Mouse (Mus musculus): ENCODE data around the gene Cdyl. TPM values are rescaled to one million over a fixed set of nuclear protein-coding genes. Genes with fewer than 3 reads are reported as not detected.

Gene Cdyl
- polyA plus RNA-seq, 1 experiment = 10.9 TPM

DNA sequence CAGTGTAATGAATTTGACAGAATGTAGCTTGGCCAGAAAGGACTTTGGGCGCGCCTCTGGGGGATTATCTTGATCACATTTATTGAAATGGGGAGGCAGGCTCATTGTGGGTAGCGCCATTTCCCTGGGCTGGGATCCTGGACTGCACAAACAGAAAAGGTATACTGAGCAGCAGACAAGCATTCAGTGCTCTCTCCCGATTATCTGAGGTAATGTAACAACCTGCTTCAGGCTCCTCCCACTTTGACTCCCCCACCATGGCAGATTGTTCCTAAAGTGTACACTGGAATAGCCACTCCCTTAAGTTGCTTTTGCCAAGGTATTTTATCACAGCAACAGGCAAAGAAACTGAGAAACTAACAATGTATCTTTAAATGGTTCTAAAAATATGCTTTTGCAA lies 58.0 kb downstream of the Cdyl start:
- Histone ChIP-seq H3K27me3 (ENCODE audit: control insufficient read depth, insufficient read depth, insufficient read length) (no peaks in the 10 kb centered on the region), H3K4me2 (ENCODE audit: low read depth) (no peak overlapping the region), H3K4me3 (no peak overlapping the region), H3K79me2 (ENCODE audit: control insufficient read depth, insufficient read depth) (no peaks in the 10 kb centered on the region), H3K36me3 (ENCODE audit: control insufficient read depth, insufficient read depth) (no peaks in the 10 kb centered on the region), H3ac (ENCODE audit: control insufficient read depth, insufficient read length) (no peak overlapping the region)
- TF ChIP-seq TCF3 (IDR thresholded peaks at IDR 0.05; ENCODE audit: insufficient read length, low read depth) (no peak), POLR2A (IDR thresholded peaks at IDR 0.05; ENCODE audit: insufficient read length, low read depth) (no peak), SRF (IDR thresholded peaks at IDR 0.05; ENCODE audit: control insufficient read depth, insufficient read length, low read depth) (no peak), MYOD1 (IDR thresholded peaks at IDR 0.05; ENCODE audit: control insufficient read depth in 1 of 3, insufficient read length in 2 of 3, low read depth in 2 of 3) (no peak), TCF12 (IDR thresholded peaks at IDR 0.05; ENCODE audit: insufficient read depth, poor library complexity, severe bottlenecking) (no peak), POLR2AphosphoS2 (IDR thresholded peaks at IDR 0.05; ENCODE audit: insufficient read length, low read depth) (no peak), USF1 (IDR thresholded peaks at IDR 0.05; ENCODE audit: low read depth) (no peak), CEBPB (IDR thresholded peaks at IDR 0.05; ENCODE audit: insufficient read depth, poor library complexity, severe bottlenecking) (no peak), REST (IDR thresholded peaks at IDR 0.05; ENCODE audit: insufficient read depth, insufficient read length) (no peak), E2F4 (IDR thresholded peaks at IDR 0.05; ENCODE audit: insufficient read depth) (no peak), MAX (IDR thresholded peaks at IDR 0.05; ENCODE audit: low read depth) (no peak), MYOG (IDR thresholded peaks at IDR 0.05; ENCODE audit: control insufficient read depth in 1 of 3, insufficient read depth in 1 of 3, insufficient read length in 2 of 3, low read depth in 2 of 3) (no peak)

DNA sequence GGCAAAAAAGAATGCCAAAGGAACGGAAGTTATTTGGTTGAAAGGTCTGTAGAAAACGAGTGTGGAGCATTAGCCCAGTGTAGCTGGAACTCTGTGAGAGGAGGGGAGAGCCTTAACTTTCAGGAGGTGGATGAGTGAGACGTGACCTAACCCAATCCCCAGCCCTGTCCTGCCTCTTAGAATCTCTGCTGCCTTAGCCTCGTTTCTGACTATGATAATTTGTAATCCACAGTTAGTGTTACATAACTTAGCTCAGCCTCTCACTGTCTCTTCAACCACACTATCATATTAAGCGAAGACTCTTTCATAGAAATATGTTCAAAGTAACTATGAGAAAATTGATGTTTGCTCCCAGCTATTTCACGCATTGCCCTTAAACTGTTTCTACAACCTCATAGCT lies 59.9 kb downstream of the Cdyl start:
- Histone ChIP-seq H3K27me3 (ENCODE audit: control insufficient read depth, insufficient read depth, insufficient read length) (no peaks in the 10 kb centered on the region), H3K4me3 (no peak overlapping the region), H3K36me3 (ENCODE audit: control insufficient read depth, insufficient read depth) (no peaks in the 10 kb centered on the region), H3ac (ENCODE audit: control insufficient read depth, insufficient read length) (no peak overlapping the region), H3K4me2 (ENCODE audit: low read depth) (no peak overlapping the region), H3K79me2 (ENCODE audit: control insufficient read depth, insufficient read depth) (no peaks in the 10 kb centered on the region)
- TF ChIP-seq MYOG (IDR thresholded peaks at IDR 0.05; ENCODE audit: control insufficient read depth in 1 of 3, insufficient read depth in 1 of 3, insufficient read length in 2 of 3, low read depth in 2 of 3) = no peak
- TF ChIP-seq POLR2AphosphoS2 (IDR thresholded peaks at IDR 0.05; ENCODE audit: insufficient read length, low read depth) = no peak
- TF ChIP-seq TCF12 (IDR thresholded peaks at IDR 0.05; ENCODE audit: insufficient read depth, poor library complexity, severe bottlenecking) = no peak
- TF ChIP-seq MAX (IDR thresholded peaks at IDR 0.05; ENCODE audit: low read depth) = no peak
- TF ChIP-seq TCF3 (IDR thresholded peaks at IDR 0.05; ENCODE audit: insufficient read length, low read depth) = no peak

DNA sequence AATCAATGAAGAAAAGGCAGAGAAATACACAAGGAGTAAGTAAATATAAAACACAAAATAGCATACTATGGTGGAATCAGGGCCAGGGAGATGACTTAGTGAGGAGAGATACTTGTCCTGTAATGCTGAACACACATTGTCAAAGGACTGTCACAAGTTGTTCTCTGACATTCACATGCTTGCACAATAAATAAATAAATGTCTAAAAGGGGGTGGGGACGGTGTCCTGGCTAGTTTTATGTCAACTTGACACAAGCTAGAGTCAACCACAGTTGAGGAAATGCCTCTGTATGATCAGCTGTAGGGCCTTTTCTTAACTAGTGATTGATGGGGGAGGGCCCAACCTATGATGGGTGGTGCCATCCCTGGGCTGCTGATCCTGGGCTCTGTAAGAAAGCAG lies 63.4 kb downstream of the Cdyl start:
- TF ChIP-seq TCF3 (IDR thresholded peaks at IDR 0.05; ENCODE audit: insufficient read length, low read depth) (no peak), REST (IDR thresholded peaks at IDR 0.05; ENCODE audit: insufficient read depth, insufficient read length) (no peak), MAX (IDR thresholded peaks at IDR 0.05; ENCODE audit: low read depth) (no peak), MYOD1 (IDR thresholded peaks at IDR 0.05; ENCODE audit: control insufficient read depth in 1 of 3, insufficient read length in 2 of 3, low read depth in 2 of 3) (no peak), POLR2AphosphoS2 (IDR thresholded peaks at IDR 0.05; ENCODE audit: insufficient read length, low read depth) (no peak), E2F4 (IDR thresholded peaks at IDR 0.05; ENCODE audit: insufficient read depth) (no peak), SRF (IDR thresholded peaks at IDR 0.05; ENCODE audit: control insufficient read depth, insufficient read length, low read depth) (no peak), CEBPB (IDR thresholded peaks at IDR 0.05; ENCODE audit: insufficient read depth, poor library complexity, severe bottlenecking) (no peak), POLR2A (IDR thresholded peaks at IDR 0.05; ENCODE audit: insufficient read length, low read depth) (no peak), TCF12 (IDR thresholded peaks at IDR 0.05; ENCODE audit: insufficient read depth, poor library complexity, severe bottlenecking) (no peak), MYOG (IDR thresholded peaks at IDR 0.05; ENCODE audit: control insufficient read depth in 1 of 3, insufficient read depth in 1 of 3, insufficient read length in 2 of 3, low read depth in 2 of 3) (no peak), USF1 (IDR thresholded peaks at IDR 0.05; ENCODE audit: low read depth) (no peak)
- H3K4me3 ChIP-seq = no peak overlapping the region
- no peak overlapping the region for H3ac ChIP-seq (ENCODE audit: control insufficient read depth, insufficient read length)
- no peaks in the 10 kb centered on the region for H3K27me3 ChIP-seq (ENCODE audit: control insufficient read depth, insufficient read depth, insufficient read length)
- no peaks in the 10 kb centered on the region for H3K79me2 ChIP-seq (ENCODE audit: control insufficient read depth, insufficient read depth)
- H3K4me2 ChIP-seq (ENCODE audit: low read depth) = no peak overlapping the region
- H3K36me3 ChIP-seq (ENCODE audit: control insufficient read depth, insufficient read depth) = no peaks in the 10 kb centered on the region

DNA sequence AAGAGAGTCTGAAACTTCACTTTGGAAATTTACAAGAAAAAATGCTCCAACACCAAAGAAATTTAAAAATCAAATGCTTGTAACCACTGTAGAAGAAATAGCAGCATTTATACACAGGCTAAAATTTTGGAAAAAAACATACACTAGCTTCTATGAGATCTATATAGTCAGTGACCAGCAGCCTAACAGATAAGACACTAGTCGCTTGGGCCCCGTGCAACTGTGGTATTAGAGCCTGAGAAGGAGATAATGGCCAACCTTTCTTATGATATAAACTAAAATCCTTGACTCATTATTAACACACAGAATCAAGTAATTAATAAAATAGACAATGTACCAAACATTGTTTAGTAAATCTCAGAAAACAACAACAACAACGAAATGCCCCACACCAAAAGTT lies 66.4 kb downstream of the Cdyl start:
- no peak overlapping the region for H3ac ChIP-seq (ENCODE audit: control insufficient read depth, insufficient read length)
- no peaks in the 10 kb centered on the region for H3K36me3 ChIP-seq (ENCODE audit: control insufficient read depth, insufficient read depth)
- no peaks in the 10 kb centered on the region for H3K27me3 ChIP-seq (ENCODE audit: control insufficient read depth, insufficient read depth, insufficient read length)
- H3K4me2 ChIP-seq (ENCODE audit: low read depth) = no peak overlapping the region
- no peaks in the 10 kb centered on the region for H3K79me2 ChIP-seq (ENCODE audit: control insufficient read depth, insufficient read depth)
- TF ChIP-seq MYOG (IDR thresholded peaks at IDR 0.05; ENCODE audit: control insufficient read depth in 1 of 3, insufficient read depth in 1 of 3, insufficient read length in 2 of 3, low read depth in 2 of 3) (no peak), MAX (IDR thresholded peaks at IDR 0.05; ENCODE audit: low read depth) (no peak), CEBPB (IDR thresholded peaks at IDR 0.05; ENCODE audit: insufficient read depth, poor library complexity, severe bottlenecking) (no peak), TCF3 (IDR thresholded peaks at IDR 0.05; ENCODE audit: insufficient read length, low read depth) (no peak), MYOD1 (IDR thresholded peaks at IDR 0.05; ENCODE audit: control insufficient read depth in 1 of 3, insufficient read length in 2 of 3, low read depth in 2 of 3) (no peak), USF1 (IDR thresholded peaks at IDR 0.05; ENCODE audit: low read depth) (no peak), POLR2AphosphoS2 (IDR thresholded peaks at IDR 0.05; ENCODE audit: insufficient read length, low read depth) (no peak), TCF12 (IDR thresholded peaks at IDR 0.05; ENCODE audit: insufficient read depth, poor library complexity, severe bottlenecking) (no peak)
- H3K4me3 ChIP-seq = no peak overlapping the region

DNA sequence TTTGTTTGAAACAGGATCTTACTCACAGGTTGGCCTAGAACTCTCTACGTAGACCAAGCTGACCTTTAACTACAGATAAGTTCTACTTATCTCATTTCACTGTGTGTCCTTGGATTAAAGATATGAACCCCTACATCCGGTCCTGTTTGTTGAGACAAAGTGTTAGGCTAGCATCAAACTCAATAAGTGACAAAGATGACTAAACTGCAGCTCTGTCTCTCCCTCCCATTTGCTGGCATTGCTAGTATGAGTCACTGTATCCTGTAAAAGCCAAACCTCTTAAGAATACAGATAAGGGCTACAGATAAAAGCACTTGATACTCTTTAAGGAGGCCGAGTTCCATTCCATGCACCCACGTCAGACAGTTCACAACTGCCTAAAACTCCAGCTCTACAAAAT lies 72.5 kb downstream of the Cdyl start:
- no peak overlapping the region for H3ac ChIP-seq (ENCODE audit: control insufficient read depth, insufficient read length)
- no peak overlapping the region for H3K4me3 ChIP-seq
- TF ChIP-seq POLR2AphosphoS2 (IDR thresholded peaks at IDR 0.05; ENCODE audit: insufficient read length, low read depth) = no peak
- TF ChIP-seq TCF3 (IDR thresholded peaks at IDR 0.05; ENCODE audit: insufficient read length, low read depth) = no peak
- H3K36me3 ChIP-seq (ENCODE audit: control insufficient read depth, insufficient read depth) = no peaks in the 10 kb centered on the region
- no peaks in the 10 kb centered on the region for H3K27me3 ChIP-seq (ENCODE audit: control insufficient read depth, insufficient read depth, insufficient read length)
- no peaks in the 10 kb centered on the region for H3K79me2 ChIP-seq (ENCODE audit: control insufficient read depth, insufficient read depth)
- H3K4me2 ChIP-seq (ENCODE audit: low read depth) = no peak overlapping the region
